Mouse (Mus musculus): Measurements from ENCODE around the gene Nrp1.

The Nrp1 gene

GRCm38 (mm10) chr8:128471186-128471585 is 112.8 kb downstream of the Nrp1 start:
- no peak for DNase-seq

GRCm38 (mm10) chr8:128472871-128473270 is 114.5 kb downstream of the Nrp1 start:
- no peak for DNase-seq

GRCm38 (mm10) chr8:128473456-128474239 is 115.2 kb downstream of the Nrp1 start:
- DNase-seq, result no peak

GRCm38 (mm10) chr8:128474614-128475013 is 116.2 kb downstream of the Nrp1 start:
- no peak for DNase-seq

- no peak for DNase-seq
These were observed 117.8 kb downstream of the Nrp1 start for GRCm38 (mm10) chr8:128476206-128476605.

GRCm38 (mm10) chr8:128478017-128478416 is 119.6 kb downstream of the Nrp1 start:
- DNase-seq, result no peak

- peak in 1 of 2 experiments; percentile 35 for DNase-seq
These were observed 121.1 kb downstream of the Nrp1 start for GRCm38 (mm10) chr8:128479309-128480013.

- peak; percentile 54 to 76 for DNase-seq
These were observed 122.7 kb downstream of the Nrp1 start for GRCm38 (mm10) chr8:128480896-128481665.

- DNase-seq, result no peak
These were observed 124.9 kb downstream of the Nrp1 start for GRCm38 (mm10) chr8:128483344-128483743.

- no peak for DNase-seq
These were observed 126.3 kb downstream of the Nrp1 start for GRCm38 (mm10) chr8:128484720-128485124.

GRCm38 (mm10) chr8:128486043-128486442 is 127.6 kb downstream of the Nrp1 start:
- DNase-seq, result no peak

- peak; percentile 35 to 41 for DNase-seq
These were observed 129.8 kb downstream of the Nrp1 start for GRCm38 (mm10) chr8:128487966-128488931.

GRCm38 (mm10) chr8:128489351-128489750 is 130.9 kb downstream of the Nrp1 start:
- no peak for DNase-seq

GRCm38 (mm10) chr8:128491126-128492067 is 133.0 kb downstream of the Nrp1 start:
- peak; percentile 45 to 53 for DNase-seq

- DNase-seq, result no peak
These were observed 135.4 kb downstream of the Nrp1 start for GRCm38 (mm10) chr8:128493801-128494200.

- DNase-seq, result no peak
These were observed 140.4 kb downstream of the Nrp1 start for GRCm38 (mm10) chr8:128498836-128499235.

- no peak for DNase-seq
These were observed 145.9 kb downstream of the Nrp1 start for GRCm38 (mm10) chr8:128504136-128504829.

GRCm38 (mm10) chr8:128505866-128506265 is 147.5 kb downstream of the Nrp1 start:
- no peak for DNase-seq

- no peak for DNase-seq
These were observed 150.3 kb downstream of the Nrp1 start for GRCm38 (mm10) chr8:128508723-128509122.

- DNase-seq, result no peak
These were observed 152.6 kb downstream of the Nrp1 start for GRCm38 (mm10) chr8:128511021-128511420.

Data from thymus, postnatal 36 days (tissue).